Comparison of ENCODE assay signal across 23 mouse cellular contexts in genomic region chr16:69424661-69425634, GRCm38 (mm10).
DNase-seq lines count a peak whose midpoint lies in the region; ATAC-seq and TF ChIP-seq lines count a peak whose summit lies in the region.
"Had no signal": no experiment of that assay in that cellular context is flagged by ENCODE, and none has a peak within 500 bp of the region (broad histone marks: within the 10 kb centered on the region; RNA-seq: fewer than 3 reads in every experiment).

No protein-coding gene starts in this region.

- no peak overlapping the region for H3K9ac ChIP-seq in midbrain, embryonic 13.5 days (replicated peaks)
- no peak overlapping the region for H3K9ac ChIP-seq in forebrain, embryonic 13.5 days
- peak overlapping the region; percentile 19; the same call in 1 of the 2 replicates for H3K9ac ChIP-seq in forebrain, postnatal 0 days
- H3K9ac ChIP-seq: embryonic facial prominence, embryonic 15.5 days; heart, embryonic 12.5 days had no signal

- no peak overlapping the region for H3K4me3 ChIP-seq in midbrain, embryonic 13.5 days (replicated peaks)
- no peak overlapping the region for H3K4me3 ChIP-seq in midbrain, embryonic 10.5 days
- H3K4me3 ChIP-seq in forebrain, embryonic 13.5 days, result no peak overlapping the region
- no peak overlapping the region for H3K4me3 ChIP-seq in forebrain, postnatal 0 days (ENCODE audit: low read depth, low read length)
- H3K4me3 ChIP-seq: embryonic facial prominence, embryonic 15.5 days; erythroblast, embryonic 14.5 days; gastrocnemius, adult 2 months; heart, embryonic 12.5 days had no signal

- DNase-seq in midbrain, embryonic 10.5 days (ENCODE audit: low spot score), result no peak
- DNase-seq in brain, embryonic 14.5 days (ENCODE audit: low read depth), result peak; percentile 65
- peak; percentile 42 for DNase-seq in forebrain, postnatal 0 days
- DNase-seq in cerebellum, adult 8-10 months, result no peak
- no peak for DNase-seq in lung, postnatal 14 days
- DNase-seq: adrenal gland, adult 2 months; adrenal gland, postnatal 36 days; cerebellum, adult 2 months; cerebellum, postnatal 14 days; embryo, embryonic 11 days; gastrocnemius, adult 2 months; gastrocnemius, postnatal 25 days; heart, postnatal 36 days; kidney, adult 11 months had no signal

- TF ChIP-seq CTCF in brain, embryonic 14.5 days (IDR thresholded peaks at IDR 0.05; ENCODE audit: borderline replicate concordance, extremely low read depth, insufficient read depth, insufficient read length), result no peak
- no peak for TF ChIP-seq CTCF in forebrain, postnatal 0 days (IDR thresholded peaks at IDR 0.05; ENCODE audit: low read depth)

- ATAC-seq in midbrain, embryonic 13.5 days, result no peak
- ATAC-seq in forebrain, embryonic 13.5 days, result 0 out of 2 replicates have a peak, but pooled peaks have one; percentile 33
- peak; percentile 84 for ATAC-seq in forebrain, postnatal 0 days
- ATAC-seq: activated CD4-positive, CD25-positive, alpha-beta regulatory T cell, adult 4 months; hindbrain, embryonic 16.5 days; Patski had no signal

- WGBS in midbrain, embryonic 13.5 days, result 46% methylated on average over 12 of the region's 12 CpGs
- 77% methylated on average over 12 of the region's 12 CpGs for WGBS in midbrain, embryonic 10.5 days
- WGBS in forebrain, embryonic 13.5 days, result 37% methylated on average over 12 of the region's 12 CpGs
- WGBS in forebrain, postnatal 0 days, result 31% methylated on average over 12 of the region's 12 CpGs

- no peaks in the 10 kb centered on the region for H3K9me3 ChIP-seq in midbrain, embryonic 13.5 days
- no peaks in the 10 kb centered on the region for H3K9me3 ChIP-seq in midbrain, embryonic 10.5 days (replicated peaks)
- H3K9me3 ChIP-seq in forebrain, embryonic 13.5 days (replicated peaks), result no peaks in the 10 kb centered on the region
- no peaks in the 10 kb centered on the region for H3K9me3 ChIP-seq in forebrain, postnatal 0 days (ENCODE audit: low read length)
- H3K9me3 ChIP-seq: embryonic facial prominence, embryonic 15.5 days; heart, embryonic 12.5 days had no signal

- peak overlapping the region; percentile 2; the same call in 1 of the 2 replicates for H3K27ac ChIP-seq in midbrain, embryonic 13.5 days
- H3K27ac ChIP-seq in midbrain, embryonic 10.5 days (replicated peaks), result no peak overlapping the region
- H3K27ac ChIP-seq in forebrain, embryonic 13.5 days, result no peak overlapping the region
- H3K27ac ChIP-seq in forebrain, postnatal 0 days (ENCODE audit: low read depth, low read length), result peak overlapping the region; percentile 42; the same call in 1 of the 2 replicates
- H3K27ac ChIP-seq: embryonic facial prominence, embryonic 15.5 days; gastrocnemius, adult 2 months had no signal

- H3K4me2 ChIP-seq in midbrain, embryonic 13.5 days (replicated peaks), result no peak overlapping the region
- H3K4me2 ChIP-seq in forebrain, embryonic 13.5 days, result no peak overlapping the region; the same call in 1 of the 2 replicates
- H3K4me2 ChIP-seq in forebrain, postnatal 0 days (ENCODE audit: low read depth), result peak overlapping the region; percentile 17
- H3K4me2 ChIP-seq: embryonic facial prominence, embryonic 15.5 days; heart, embryonic 12.5 days had no signal

- H3K36me3 ChIP-seq in midbrain, embryonic 13.5 days, result no peaks in the 10 kb centered on the region
- no peaks in the 10 kb centered on the region for H3K36me3 ChIP-seq in midbrain, embryonic 10.5 days
- H3K36me3 ChIP-seq in forebrain, embryonic 13.5 days (ENCODE audit: poor library complexity, severe bottlenecking), result no peaks in the 10 kb centered on the region
- H3K36me3 ChIP-seq in forebrain, postnatal 0 days (ENCODE audit: insufficient read depth), result no peaks in the 10 kb centered on the region
- H3K36me3 ChIP-seq: embryonic facial prominence, embryonic 15.5 days; heart, embryonic 12.5 days had no signal

- peaks cover 5% of the 10 kb centered on the region; the same call in 1 of the 2 replicates for H3K4me1 ChIP-seq in midbrain, embryonic 13.5 days (replicated peaks)
- H3K4me1 ChIP-seq in midbrain, embryonic 10.5 days, result 0 out of 2 replicates have a peak, but pooled peaks cover 4% of the 10 kb centered on the region
- H3K4me1 ChIP-seq in forebrain, embryonic 13.5 days, result peaks cover 7% of the 10 kb centered on the region; the same call in 1 of the 2 replicates
- H3K4me1 ChIP-seq in forebrain, postnatal 0 days (ENCODE audit: insufficient read depth), result no peaks in the 10 kb centered on the region
- H3K4me1 ChIP-seq: embryonic facial prominence, embryonic 15.5 days; heart, embryonic 12.5 days had no signal

- no peak for TF ChIP-seq POLR2A in brain, embryonic 14.5 days (IDR thresholded peaks at IDR 0.05; ENCODE audit: borderline replicate concordance, extremely low read depth, insufficient read depth, insufficient read length, poor library complexity, severe bottlenecking)

- no peaks in the 10 kb centered on the region for H3K27me3 ChIP-seq in midbrain, embryonic 13.5 days
- no peaks in the 10 kb centered on the region for H3K27me3 ChIP-seq in midbrain, embryonic 10.5 days (ENCODE audit: low read depth, poor library complexity, severe bottlenecking)
- no peaks in the 10 kb centered on the region for H3K27me3 ChIP-seq in forebrain, embryonic 13.5 days
- no peaks in the 10 kb centered on the region for H3K27me3 ChIP-seq in forebrain, postnatal 0 days (ENCODE audit: insufficient read depth, low read length)
- H3K27me3 ChIP-seq: CH12.LX; embryonic facial prominence, embryonic 15.5 days; heart, embryonic 12.5 days; Patski had no signal

Comparison
In these comparisons a context has a peak if more than half of its experiments do, and no peak if none do; other contexts are left out.
1. H3K27ac ChIP-seq: peak in midbrain, embryonic 13.5 days (single experiment) and forebrain, postnatal 0 days (single experiment); none in midbrain, embryonic 10.5 days (single experiment) and forebrain, embryonic 13.5 days (single experiment).
2. DNase-seq: peak in brain, embryonic 14.5 days (single experiment) and forebrain, postnatal 0 days (single experiment); none in midbrain, embryonic 10.5 days (single experiment), cerebellum, adult 8-10 months (single experiment) and lung, postnatal 14 days (single experiment).